Mouse (Mus musculus): ENCODE measurements around the gene Fer.

DNA sequence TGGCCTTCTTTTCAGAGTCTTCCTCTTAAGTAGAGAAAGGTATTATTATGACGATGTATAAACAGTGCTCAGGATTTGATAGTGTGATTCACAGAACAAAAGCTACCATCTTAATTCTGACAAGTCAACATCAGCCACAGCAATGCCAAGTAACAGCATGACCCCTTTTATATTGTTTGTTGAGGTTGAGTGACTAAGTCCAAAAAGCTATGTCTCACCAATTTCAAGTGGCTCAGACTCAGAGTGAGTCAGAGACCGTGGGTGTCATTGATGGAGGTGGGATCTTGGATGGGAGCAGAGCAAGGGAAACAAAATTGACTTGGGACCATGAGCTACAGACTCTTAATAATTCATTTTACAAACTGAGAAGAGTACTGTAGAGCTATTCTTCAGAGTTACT lies 230.9 kb downstream of the Fer start:
- no peak for TF ChIP-seq CTCF (IDR thresholded peaks at IDR 0.05; ENCODE audit: insufficient read depth, low read depth, low read length)
- TF ChIP-seq POLR2A (IDR thresholded peaks at IDR 0.05; ENCODE audit: insufficient read depth, low read depth, low read length), result no peak
